Mouse (Mus musculus) right cerebral cortex, postnatal 4 days (tissue): ENCODE measurements around the gene Ubb.
A peak's percentile ranks its signal among the peaks of the same experiment; 100 is the strongest.
"Not testable (repeated sequence)": the region's sequence is repeated elsewhere in the genome, so short reads cannot be mapped to it uniquely, and the experiment has no call there.

ENCODE experiments used
- DNase-seq: peaks from one replicate; pipeline ENCODE4 v3.0.0-alpha.2; 2022

Ubb gene

DNA sequence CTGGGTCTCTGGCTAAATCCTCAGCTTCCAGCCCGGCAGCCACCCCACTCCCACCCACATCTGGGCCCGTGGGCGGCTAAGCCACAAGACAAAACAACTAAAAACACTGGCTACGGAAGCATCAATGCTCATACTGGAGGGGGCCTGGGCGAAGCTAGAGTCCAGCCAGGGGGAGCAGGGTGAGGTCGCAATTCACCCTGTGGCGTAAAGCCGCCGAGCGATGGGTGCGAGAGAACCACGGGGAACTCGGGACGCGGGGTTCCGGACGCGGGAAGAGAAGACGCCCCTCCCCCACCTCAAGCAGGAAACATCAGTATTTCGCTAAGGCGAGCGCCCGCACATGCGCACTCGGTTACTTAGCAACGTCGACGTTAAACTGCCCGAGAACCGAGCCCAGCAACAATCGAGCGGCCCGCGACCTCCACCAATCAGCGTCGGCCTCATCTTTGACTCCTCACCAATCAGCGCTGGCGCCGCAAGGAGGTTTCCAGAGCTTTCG, at the start of gene Ubb:
TSS of gene Ubb (plus strand) at position 445 of the 499 bp plus-strand sequence.
- DNase-seq: peak; percentile 100

DNA sequence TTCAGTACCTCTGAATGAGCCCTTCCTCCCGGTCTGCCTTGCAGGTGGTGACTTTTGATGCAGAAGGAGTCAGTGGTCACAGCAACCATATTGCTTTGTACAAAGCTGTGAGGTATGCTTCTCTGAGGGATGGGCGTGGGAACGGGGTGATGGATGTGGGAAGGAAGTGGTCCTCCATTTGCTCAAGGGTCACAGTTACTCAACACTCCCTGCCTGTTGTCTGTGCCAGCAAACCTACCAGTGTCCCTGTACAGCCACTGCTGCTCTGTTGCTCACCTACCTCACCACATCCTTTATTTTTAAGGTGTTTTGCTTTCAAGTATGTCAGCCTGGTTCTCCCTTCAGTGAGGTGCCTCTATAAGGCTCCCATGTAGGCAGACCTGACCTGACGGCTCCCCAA, 43.3 kb upstream of the Ubb start:
- no peak for DNase-seq

DNA sequence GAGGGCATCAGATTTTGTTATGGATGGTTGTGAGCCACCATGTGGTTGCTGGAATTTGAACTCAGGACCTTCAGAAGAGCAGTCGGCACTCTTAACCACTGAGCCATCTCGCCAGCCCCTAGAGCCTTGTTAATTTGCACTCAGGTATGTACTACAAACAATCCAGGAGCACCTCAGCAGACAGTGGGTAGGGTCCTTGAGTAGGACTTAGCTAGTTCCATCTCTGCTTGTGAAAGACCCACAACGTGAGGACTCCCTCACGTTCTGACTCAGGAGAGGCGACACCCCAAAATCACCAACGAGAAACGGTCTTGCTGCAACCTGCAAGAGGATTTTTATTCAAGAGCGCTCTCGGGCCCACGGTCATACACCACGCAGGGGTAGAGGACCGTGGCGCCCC, 42.6 kb upstream of the Ubb start:
- not testable (repeated sequence) for DNase-seq

DNA sequence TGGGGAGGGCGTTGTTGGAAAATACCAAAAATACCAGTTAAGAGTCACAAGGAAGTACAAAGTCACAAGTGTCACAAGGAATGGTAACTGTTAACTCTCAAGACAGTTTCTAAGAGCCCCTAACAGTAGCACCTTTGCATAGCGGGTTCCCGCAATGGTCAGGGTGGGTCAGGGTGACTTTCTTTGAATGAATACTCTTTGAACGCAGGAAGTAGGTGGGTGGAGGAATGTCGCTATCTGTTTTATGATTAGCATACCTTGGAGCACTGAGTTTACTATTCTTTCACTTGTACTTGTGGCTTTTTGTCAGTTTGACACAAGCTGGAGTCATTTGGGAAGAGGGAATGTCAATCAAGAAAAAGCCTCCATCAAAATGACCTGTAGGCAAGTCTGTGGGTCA, 42.2 kb upstream of the Ubb start:
- not testable (repeated sequence) for DNase-seq

DNA sequence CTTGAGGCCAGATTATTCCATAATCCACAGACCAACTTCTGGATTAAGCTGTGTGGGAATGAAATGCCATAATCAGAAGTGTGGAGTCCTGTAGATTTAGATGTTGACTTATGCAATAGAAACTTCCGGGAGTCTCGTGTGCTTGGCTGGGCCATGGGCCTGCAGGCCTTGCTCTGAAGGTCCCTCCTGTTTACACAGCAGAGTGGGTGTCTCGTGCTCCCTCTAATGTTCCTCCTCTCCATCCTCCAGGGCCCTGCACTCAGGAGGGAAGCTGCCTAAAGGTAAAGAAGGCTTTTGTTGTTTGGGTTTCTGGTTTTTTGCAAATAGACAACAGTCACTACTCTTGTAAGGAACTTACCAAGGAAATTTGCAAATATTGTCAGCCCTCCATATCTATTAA, 41.4 kb upstream of the Ubb start:
- no peak for DNase-seq

DNA sequence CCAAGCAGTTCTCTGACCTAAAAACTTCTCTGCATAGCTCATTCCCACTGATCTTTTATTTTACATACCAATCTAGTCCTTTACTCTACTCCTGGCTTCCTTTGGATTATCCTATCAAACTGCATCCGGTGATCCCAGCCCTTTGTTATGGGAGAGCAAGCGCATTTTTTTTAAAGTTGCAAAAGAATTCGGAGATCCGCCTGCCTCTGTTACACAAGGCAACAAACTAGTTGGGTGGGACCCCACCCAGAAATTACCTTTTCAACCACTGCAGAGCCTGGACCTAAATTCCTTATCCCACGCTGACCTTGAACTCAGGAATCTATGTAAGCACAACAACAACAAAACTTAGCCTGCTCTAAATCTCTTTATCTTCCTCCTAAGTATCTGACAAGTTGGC, 40.0 kb upstream of the Ubb start:
- DNase-seq: no peak

DNA sequence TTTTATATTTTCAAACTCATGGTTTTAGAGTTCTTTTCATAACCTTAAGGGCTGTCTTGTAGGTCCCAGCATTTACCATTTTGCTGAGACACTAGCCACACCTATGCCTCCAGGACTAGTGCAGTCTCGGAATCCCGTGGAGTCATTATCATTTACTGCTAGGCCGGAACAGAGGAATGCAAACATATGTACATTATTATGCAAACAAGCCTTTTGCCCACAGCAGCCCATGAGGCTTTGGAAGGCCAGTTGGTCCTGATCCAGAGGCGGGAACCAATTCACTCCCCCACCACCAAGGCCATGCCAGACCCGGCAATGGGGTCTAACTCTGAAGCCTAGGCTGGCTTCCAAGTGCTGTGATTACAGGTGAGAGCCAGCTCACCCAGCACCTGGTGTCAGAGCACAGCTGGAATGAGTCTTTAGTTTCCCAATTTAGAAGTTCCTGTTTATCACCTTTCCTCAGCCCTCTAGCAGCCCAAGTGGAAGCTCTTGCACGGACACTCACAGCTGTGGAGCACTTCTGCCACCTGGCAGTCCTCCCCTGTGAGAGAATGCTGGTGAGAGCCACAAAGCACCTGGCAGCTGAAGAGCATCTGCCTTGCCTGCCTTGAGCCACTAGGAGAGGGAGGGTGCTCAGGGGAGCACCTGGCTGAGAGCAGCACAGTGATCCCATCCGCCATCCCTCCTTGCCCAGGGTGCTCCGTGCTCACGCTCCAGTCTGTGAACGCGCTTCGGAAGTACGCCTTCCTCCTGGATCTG, 39.3 kb upstream of the Ubb start:
- no peak for DNase-seq

DNA sequence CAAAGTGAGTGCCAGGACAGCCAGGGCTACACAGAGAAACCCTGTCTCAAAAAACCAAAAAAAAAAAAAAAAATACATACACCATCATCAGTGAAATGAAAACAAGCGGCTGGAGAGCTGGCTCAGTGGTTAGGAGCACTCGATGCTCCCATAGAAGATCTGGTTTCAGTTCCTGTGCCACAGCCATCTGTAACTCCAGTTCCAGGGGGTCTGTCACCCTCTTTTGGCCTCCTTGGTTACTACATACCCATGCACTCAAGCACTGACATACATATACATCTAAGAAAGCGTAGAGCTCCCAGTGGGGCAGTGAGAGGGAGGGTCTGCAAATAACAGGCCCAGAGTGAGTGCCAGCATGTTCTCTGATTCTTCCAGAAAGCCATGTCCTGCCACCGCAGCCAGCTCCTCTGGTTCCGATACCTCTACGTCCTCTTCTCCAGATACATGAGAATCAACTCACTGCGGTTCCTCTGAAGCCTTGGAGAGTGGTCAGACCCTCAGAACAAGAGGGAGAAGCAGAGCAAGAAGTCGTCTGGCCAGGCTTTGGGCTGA, 38.4 kb upstream of the Ubb start:
- no peak for DNase-seq

DNA sequence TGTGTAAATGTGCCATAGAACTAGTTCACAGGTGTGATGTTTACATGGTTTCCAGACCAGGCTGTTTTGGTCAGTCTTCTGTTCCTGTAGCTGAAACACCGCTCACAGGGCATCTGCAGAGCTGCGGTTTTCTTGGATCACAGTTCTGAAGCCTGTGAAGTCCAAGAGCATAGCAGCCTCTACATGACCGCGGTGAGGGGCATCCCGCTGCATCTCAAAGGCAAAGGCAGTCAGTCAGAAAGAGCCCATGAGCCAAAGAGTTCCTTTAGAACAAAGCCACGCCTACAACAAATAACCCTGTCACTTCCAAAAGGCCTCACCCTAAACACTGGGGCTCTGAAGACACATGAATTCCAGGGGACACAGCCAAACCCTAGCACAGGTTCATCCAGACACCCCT, 37.7 kb upstream of the Ubb start:
- DNase-seq: no peak

DNA sequence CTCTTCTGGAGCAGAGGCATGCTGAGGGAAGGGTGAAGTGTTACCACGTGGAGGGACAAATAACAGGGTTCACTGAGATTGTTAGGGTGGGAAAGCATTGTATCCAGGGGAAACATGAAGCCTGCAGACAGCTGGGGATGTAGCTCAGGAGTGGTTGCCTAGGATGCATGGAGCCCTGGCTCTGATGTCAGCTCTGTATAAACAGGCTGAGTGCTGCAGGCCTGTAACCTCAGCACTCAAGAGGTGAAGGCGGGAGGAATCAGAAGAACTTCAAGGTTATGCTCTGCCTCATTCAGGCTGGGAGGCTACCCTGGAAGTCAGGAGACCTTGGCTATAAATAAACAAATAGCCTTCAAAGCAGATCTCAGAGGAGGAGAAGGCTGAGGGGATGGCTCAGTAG, 32.0 kb upstream of the Ubb start:
- no peak for DNase-seq

DNA sequence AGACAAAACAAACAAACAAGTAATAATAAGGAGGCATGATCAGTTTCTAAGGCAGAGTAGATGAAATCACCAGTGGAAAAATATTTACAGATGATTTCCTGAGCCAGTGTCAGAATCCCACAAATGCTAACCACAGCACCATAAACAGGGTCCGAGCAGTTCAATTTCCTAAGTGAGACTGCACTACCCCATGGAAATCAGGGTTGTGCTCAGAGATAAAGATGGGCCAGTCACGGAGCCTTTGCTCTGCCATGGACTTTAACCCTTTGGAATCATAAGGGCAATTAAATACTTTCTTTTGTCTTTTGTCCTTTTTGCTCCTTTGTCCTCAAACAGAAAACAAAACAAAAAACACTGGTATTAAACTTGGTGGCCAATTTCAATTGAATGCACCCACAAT, 28.7 kb upstream of the Ubb start:
- no peak for DNase-seq

DNA sequence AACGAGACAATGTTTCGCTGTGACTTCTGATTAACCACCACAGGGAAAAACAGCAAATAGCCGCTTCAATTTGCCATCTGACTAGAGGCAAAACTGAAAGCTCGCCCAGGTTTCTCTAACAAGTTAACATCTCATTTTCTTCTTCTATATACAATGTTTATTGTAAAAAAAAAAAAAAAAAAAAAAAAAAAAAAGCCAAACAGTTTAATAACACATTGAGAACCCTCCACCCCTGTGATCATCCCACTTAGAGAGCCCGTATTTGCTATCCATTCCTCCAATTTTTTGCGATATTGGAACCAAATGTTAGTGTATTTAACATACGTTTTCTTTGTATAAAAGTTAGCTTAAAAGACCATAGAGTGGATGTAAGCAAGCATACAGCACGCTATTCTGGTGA, 13.9 kb upstream of the Ubb start:
- DNase-seq: no peak

DNA sequence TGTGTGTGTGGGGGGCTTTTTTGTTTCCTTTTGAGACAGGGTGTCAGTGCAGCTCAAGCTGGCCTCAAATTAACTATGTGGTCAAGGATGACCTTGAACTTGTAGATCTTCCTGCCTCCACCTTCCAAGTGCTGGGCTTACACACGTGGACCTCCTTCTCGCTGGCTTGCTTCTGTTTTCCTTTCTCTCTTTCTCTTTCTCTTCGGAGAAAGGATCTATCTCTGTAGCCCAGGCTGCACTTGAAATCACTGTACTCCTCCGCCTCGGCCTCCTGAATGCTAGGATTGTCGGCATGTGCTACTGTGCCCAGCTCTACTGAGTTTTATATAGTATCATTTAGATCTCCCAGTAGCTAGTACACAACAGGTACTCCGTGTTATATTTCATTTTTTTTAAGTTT, 13.4 kb upstream of the Ubb start:
- DNase-seq: no peak

DNA sequence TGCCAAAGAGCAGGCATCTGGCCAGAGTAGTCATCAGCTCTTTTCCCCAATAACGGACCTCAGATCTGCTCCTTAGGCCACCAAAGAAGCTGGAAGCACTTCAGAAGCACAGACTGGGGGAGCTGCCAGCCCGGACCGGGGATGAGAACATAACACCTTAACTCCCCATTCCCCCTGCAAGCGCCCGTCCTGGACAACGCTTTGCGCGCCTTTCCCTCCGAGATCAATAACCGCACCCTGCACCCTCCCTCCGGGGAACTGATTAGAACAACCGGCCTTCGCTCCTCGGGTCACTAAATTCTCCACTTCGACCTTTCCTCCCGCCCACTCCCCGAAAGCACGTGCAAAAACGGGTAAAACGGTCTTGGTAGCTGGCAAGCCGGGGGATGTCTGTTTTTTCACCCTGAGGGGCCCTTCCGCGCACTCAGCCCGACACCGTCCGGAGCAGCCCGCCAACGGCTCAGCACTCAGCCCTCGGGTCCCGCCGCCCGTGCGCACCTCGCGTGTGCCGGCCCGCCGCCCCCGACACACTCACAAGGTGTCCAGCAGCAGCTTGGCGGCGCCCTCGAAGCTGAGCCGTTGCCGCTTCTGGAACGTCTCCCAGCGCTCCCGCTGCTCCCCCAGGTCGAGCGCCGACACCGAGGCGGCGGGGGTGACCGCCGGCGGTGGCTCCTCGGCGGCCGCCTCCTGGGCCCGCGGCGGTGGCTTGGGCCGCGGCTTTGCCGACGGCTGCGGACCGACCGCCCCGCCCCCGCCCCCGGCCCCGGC, 12.5 kb upstream of the Ubb start:
- peak; percentile 61 for DNase-seq

DNA sequence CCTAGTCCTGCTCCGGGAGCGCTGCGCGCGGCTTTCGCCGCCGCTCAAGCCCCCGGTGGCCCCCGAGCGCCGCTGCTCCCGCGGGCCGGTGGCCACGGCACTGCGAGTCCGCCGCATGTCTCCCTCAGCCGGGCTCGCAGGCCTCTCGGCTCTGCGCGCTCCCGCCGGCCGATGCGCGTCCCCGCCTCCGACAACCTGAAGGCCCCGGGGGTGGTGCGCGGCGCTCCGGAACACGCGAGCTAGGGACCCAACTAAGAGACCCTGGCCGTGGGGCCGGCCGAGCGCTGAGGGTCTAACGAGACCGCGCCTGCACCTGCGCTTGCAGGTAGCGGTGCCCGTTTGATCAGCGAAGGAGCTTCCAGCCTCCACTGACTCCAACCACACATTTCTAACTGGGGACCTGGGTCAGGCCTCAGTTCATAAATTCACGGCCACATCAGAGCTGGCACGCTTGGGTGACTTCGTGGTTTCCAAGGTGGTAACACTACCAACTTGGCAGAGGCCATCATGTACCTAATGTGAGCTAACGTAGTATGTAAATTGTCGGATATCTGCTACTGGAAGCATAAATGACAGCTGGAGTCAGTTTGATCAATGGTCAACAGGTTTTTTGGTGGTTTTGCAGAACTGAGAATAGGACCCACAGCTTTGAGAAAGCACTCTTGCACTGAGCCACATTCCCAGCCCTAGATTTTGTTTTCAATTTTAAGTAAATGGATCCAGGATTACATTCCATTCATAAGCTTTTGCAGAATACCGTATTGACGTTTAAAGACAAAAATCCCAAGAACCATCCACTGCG, 11.7 kb upstream of the Ubb start, which contains the start of gene Cenpv:
TSS of gene Cenpv (minus strand) at position 173 of the 802 bp plus-strand sequence.
- peak; percentile 83 for DNase-seq

DNA sequence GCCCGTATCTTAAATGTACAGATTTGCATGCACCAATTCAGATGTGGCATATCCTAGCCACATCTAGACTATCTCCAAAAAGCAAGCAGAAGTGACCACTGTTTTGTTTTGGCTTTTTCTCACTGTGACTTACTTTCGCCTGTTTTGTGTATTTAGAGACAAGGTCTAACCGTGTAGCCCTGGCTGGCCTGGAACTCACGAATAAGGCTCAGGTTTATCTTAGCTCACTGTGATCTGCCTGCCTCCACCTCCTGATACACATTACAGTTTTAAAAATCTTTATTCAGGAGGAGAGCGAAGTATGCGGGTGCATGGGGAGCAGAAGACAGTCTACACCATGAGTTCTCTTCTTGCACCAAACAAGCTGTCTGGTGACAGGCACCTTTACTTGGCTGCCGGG, 10.8 kb upstream of the Ubb start:
- no peak for DNase-seq

DNA sequence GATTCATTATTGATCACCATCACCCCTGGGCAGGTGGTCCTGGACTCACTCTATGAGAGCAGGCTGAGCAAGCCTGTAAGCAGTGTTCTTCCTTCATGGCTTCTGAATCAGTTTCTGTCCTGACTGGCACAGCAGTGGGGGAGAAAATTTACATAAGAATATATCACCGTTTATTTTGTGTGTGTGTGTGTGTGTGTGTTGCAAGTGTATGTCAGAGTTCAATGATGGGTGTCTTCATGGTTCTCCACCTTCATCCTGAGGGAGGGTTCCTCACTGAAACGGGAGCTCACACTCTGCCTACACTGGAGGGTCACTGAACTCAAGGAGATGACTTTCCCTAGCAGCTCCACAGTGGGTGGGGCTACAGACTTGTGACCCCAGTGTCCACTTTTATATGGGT, 10.0 kb upstream of the Ubb start:
- DNase-seq: no peak

DNA sequence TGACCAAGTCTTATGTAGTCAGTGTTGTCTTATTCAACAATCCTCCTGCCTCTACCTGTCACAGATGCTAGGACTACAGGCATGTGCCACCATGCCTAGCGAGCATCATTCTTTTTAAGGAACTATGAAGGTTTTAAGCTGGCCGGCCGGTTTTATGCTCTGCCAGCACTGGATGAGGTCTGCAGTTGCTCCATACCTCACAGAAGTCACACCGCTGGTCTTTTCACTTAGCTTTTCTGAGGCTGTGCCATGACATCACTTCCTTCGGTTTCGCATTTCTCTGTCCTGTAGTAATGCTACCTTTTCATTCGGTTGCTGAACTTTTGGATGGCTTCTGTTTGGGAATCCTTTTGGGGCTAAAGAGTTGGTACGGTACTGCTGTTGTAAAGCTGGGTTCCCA, 9.4 kb upstream of the Ubb start:
- DNase-seq: no peak

DNA sequence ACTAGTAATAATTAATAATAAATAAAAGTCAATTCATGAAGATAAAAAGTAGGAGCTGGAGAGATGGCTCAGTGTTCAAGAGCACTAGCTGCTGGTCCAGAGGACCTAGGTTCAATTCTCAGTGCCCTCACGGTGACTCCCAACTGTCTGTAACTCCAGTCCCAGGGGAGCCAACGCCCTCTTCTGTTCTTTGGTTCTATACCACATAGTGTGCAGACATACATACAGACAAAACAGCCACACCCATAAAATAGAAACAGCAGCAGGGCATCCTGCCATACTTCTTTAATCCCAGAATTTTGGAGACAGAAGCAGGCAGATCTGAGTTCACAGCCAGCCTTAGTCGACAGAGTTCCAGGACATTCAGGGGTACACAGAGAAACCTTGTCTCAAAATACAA, 7.0 kb upstream of the Ubb start:
- DNase-seq: no peak

DNA sequence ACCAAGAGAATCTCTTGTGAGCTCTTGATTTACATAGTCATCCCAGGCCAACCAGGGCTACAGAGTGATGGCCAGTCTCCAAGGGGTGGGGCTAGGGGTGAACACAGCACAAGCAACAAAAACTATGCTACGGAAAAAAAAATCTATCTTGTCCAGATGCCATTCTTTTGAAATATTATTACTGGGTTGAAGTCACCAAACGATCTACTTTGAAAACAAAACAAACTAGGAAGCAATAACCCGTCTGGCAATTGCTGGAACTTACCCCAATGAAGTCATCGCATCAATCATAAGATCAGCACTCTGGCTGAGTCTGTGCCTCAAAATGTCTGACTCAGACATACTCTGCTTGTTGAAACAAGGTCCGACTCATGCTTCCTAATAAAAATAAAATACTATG, 1.2 kb upstream of the Ubb start:
- peak; percentile 41 for DNase-seq

DNA sequence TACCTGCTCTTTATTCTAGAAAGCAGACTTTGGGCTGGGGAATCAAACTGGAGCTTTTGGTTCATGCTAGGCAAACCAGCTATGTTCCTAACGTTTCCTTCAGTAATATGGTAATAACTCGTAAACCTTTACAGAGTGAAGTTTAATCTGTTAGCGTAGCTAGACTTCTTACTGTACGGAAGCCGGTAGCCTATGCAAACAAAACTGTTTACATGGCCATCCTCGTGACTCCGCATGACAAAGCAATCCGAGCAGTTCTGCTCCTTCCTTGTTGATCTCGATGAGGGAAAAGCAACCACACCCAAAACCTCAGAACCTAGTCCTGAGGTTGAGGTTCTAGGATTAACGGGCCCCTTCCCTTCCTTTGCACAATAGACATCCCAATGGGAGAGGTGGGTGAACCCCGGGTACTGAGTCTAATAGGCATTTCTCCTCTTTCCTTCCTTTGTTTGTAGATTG, 715 bp upstream of the Ubb start:
- DNase-seq: peak; percentile 25

DNA sequence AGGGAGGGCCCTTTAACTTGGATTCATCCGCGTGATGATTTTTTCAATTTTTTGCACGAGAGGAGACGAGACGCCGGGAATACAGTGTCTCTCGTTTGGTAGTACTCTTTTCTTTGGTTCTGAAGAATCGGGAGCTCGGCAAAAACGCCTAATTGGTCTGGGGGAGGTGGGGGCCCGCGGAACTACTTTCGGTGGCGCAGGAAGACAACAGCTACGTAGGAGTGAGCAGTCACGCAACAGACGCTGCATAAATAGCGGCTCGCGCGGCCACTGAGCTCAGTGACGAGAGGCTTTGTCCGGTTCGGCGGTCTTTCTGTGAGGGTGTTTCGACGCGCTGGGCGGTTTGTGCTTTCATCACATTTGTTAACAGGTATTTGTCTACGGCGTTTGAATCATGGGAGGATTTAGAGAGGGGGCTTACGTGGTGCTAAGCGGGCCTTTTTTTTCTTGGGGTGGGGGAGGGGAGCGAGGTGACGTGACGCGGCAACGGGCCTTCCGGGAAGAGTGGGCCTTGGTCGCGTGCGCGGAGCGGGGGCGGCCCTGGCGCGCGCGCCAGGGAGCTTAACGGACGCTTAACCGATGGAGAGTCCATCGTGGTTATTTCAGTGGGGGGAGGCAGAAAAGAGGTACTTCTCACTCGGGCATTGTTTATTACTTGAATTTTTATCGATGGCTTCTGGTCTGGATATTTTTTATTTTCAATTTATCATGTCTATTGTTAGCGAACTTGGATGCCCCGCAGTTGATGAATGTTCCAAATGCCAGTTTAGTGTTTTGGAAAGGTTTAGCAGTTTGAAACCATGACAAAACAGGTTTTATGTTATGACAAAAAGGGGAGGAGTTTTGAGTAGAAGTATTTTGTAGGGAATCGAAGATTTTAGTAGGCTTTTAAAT, 502 bp downstream of the Ubb start:
- DNase-seq: peak; percentile 95
